Mouse (Mus musculus) gastrocnemius, postnatal 25 days (tissue): ENCODE results near the gene Dmrt3. TPM values are rescaled to one million over a fixed set of nuclear protein-coding genes. Genes with fewer than 3 reads are reported as not detected.

Experiments
- DNase-seq: peaks from one replicate; pipeline ENCODE4 v3.0.0; 2022
- long read RNA-seq, 2 experiments: library from polyadenylated mRNA; stranded (forward); transcript quantifications; one replicate each; pipeline ENCODE4 v2.0.0; 2021
- total RNA-seq, 2 experiments: library from RNA; stranded (reverse); gene quantifications; 1 replicate in 1 of 2; 2 replicates in 1 of 2; pipeline ENCODE4 v1.2.3; 2021

Gene Dmrt3
- total RNA-seq, result not detected
- long read RNA-seq, experiment 1, result 0 reads
- long read RNA-seq, experiment 2, result 0 reads

GRCm38 (mm10) chr19:25610015-25610410, at the start of gene Dmrt3:
TSS of gene Dmrt3 (plus strand) at chr19:25610301.
- no peak for DNase-seq

GRCm38 (mm10) chr19:25564430-25564829, 45.7 kb upstream of the Dmrt3 start:
- no peak for DNase-seq

GRCm38 (mm10) chr19:25569778-25570177, 40.3 kb upstream of the Dmrt3 start:
- no peak for DNase-seq

- no peak for DNase-seq
These were observed 35.7 kb upstream of the Dmrt3 start for GRCm38 (mm10) chr19:25574431-25574830.

- no peak for DNase-seq
These were observed 34.9 kb upstream of the Dmrt3 start for GRCm38 (mm10) chr19:25574981-25575814.

- DNase-seq, result no peak
These were observed 31.7 kb upstream of the Dmrt3 start for GRCm38 (mm10) chr19:25578358-25578757.

GRCm38 (mm10) chr19:25579440-25579839, 30.7 kb upstream of the Dmrt3 start:
- no peak for DNase-seq

GRCm38 (mm10) chr19:25597717-25598232, 12.3 kb upstream of the Dmrt3 start:
- DNase-seq, result no peak

- DNase-seq, result no peak
These were observed 11.5 kb upstream of the Dmrt3 start for GRCm38 (mm10) chr19:25598626-25599025.

- no peak for DNase-seq
These were observed 8.1 kb upstream of the Dmrt3 start for GRCm38 (mm10) chr19:25601966-25602365.

- no peak for DNase-seq
These were observed 2.5 kb upstream of the Dmrt3 start for GRCm38 (mm10) chr19:25607461-25608205.

- no peak for DNase-seq
These were observed 1.9 kb upstream of the Dmrt3 start for GRCm38 (mm10) chr19:25608206-25608580.

- DNase-seq, result no peak
These were observed 895 bp upstream of the Dmrt3 start for GRCm38 (mm10) chr19:25608961-25609850.

GRCm38 (mm10) chr19:25610411-25611111, 460 bp downstream of the Dmrt3 start:
- DNase-seq, result no peak

GRCm38 (mm10) chr19:25611116-25611515, 1.0 kb downstream of the Dmrt3 start:
- no peak for DNase-seq

- no peak for DNase-seq
These were observed 2.0 kb downstream of the Dmrt3 start for GRCm38 (mm10) chr19:25611876-25612805.

- no peak for DNase-seq
These were observed 2.8 kb downstream of the Dmrt3 start for GRCm38 (mm10) chr19:25612806-25613295.

GRCm38 (mm10) chr19:25613476-25614300, 3.6 kb downstream of the Dmrt3 start:
- DNase-seq, result no peak

GRCm38 (mm10) chr19:25615889-25616288, 5.8 kb downstream of the Dmrt3 start:
- DNase-seq, result no peak
